Mouse (Mus musculus) limb, embryonic 13.5 days (tissue): ENCODE data around the gene Susd1. TPM values are rescaled to one million over a fixed set of nuclear protein-coding genes. Genes with fewer than 3 reads are reported as not detected.
A peak's percentile ranks its signal among the peaks of the same experiment; 100 is the strongest.
"Not testable (repeated sequence)": the region's sequence is repeated elsewhere in the genome, so short reads cannot be mapped to it uniquely, and the experiment has no call there.

Source experiments
- ATAC-seq: fragments of 200-750 bp; cut with Nextera tagmentation; 2 replicates; pipeline ENCODE4 v1.8.0; 2017; ENCODE audit warnings: low read depth, moderate number of reproducible peaks, moderate TSS enrichment; ENCODE audit not compliant: low FRiP score
- H3K27ac ChIP-seq: fragments of 300-500 bp; sonication (generic); 2 replicates; pipeline ENCODE4 v1.5.1; 2015; ENCODE audit warnings: inconsistent platforms, mild to moderate bottlenecking, moderate library complexity
- H3K27me3 ChIP-seq: fragments of 300-500 bp; sonication (generic); 2 replicates; pipeline ENCODE4 v1.6.1; 2015; ENCODE audit warnings: mild to moderate bottlenecking, inconsistent platforms
- H3K36me3 ChIP-seq: fragments of 300-500 bp; sonication (generic); 2 replicates; pipeline ENCODE4 v1.6.1; 2015; ENCODE audit warnings: inconsistent platforms, mild to moderate bottlenecking, moderate library complexity
- H3K4me1 ChIP-seq: fragments of 300-500 bp; sonication (generic); 2 replicates; pipeline ENCODE4 v1.6.1; 2015; ENCODE audit warnings: inconsistent platforms
- H3K4me2 ChIP-seq: fragments of 300-500 bp; sonication (generic); replicated peaks from 2 replicates; pipeline ENCODE4 v1.6.1; 2015; ENCODE audit warnings: inconsistent platforms, mild to moderate bottlenecking, moderate library complexity
- H3K4me3 ChIP-seq: fragments of 300-500 bp; sonication (generic); 2 replicates; pipeline ENCODE4 v1.5.1; 2015; ENCODE audit warnings: moderate library complexity, mild to moderate bottlenecking, inconsistent platforms
- H3K9ac ChIP-seq: fragments of 300-500 bp; sonication (generic); 2 replicates; pipeline ENCODE4 v1.6.1; 2015; ENCODE audit warnings: mild to moderate bottlenecking, inconsistent platforms
- H3K9me3 ChIP-seq: fragments of 300-500 bp; sonication (generic); 2 replicates; pipeline ENCODE4 v1.6.1; 2016; ENCODE audit warnings: inconsistent platforms
- WGBS: fragments of 180-500 bp; shearing (Covaris S2); methylation state at CpG from one replicate; pipeline ENCODE4 v1.1.7; 2015; 5-methylcytosine and 5-hydroxymethylcytosine counted together
- polyA plus RNA-seq: library from polyadenylated mRNA; unstranded; fragments of >200 nt; fragmentation: Nextera tagmentation; extraction: Ambion mirVana; gene quantifications from 2 replicates; pipeline ENCODE4 v1.2.1, GENCODE M21; 2015

Susd1 gene
- polyA plus RNA-seq, 1 experiment from 2014 or later = 1.8 TPM

GRCm38 (mm10) chr4:59310590-59310989 lies 127.8 kb downstream of the Susd1 start:
- no peak overlapping the region for H3K4me2 ChIP-seq
- 75% methylated on average over 9 of the region's 9 CpGs for WGBS
- H3K4me1 ChIP-seq = peaks cover 8% of the 10 kb centered on the region
- no peak for ATAC-seq
- H3K9ac ChIP-seq = no peak overlapping the region
- H3K27me3 ChIP-seq = no peaks in the 10 kb centered on the region
- no peaks in the 10 kb centered on the region for H3K9me3 ChIP-seq
- no peak overlapping the region for H3K4me3 ChIP-seq
- H3K27ac ChIP-seq = no peak overlapping the region
- no peaks in the 10 kb centered on the region for H3K36me3 ChIP-seq

GRCm38 (mm10) chr4:59307841-59308589 lies 130.4 kb downstream of the Susd1 start:
- Histone ChIP-seq H3K9me3 (no peaks in the 10 kb centered on the region), H3K4me3 (no peak overlapping the region), H3K36me3 (no peaks in the 10 kb centered on the region), H3K27ac (no peak overlapping the region), H3K4me2 (no peak overlapping the region), H3K4me1 (no peaks in the 10 kb centered on the region), H3K27me3 (no peaks in the 10 kb centered on the region), H3K9ac (no peak overlapping the region)
- WGBS = 75% methylated on average over 10 of the region's 10 CpGs
- no peak for ATAC-seq

GRCm38 (mm10) chr4:59302387-59302786 lies 136.0 kb downstream of the Susd1 start:
- WGBS = 89% methylated on average over 8 of the region's 8 CpGs
- H3K4me1 ChIP-seq = no peaks in the 10 kb centered on the region
- no peaks in the 10 kb centered on the region for H3K36me3 ChIP-seq
- H3K27me3 ChIP-seq = no peaks in the 10 kb centered on the region
- ATAC-seq = no peak
- H3K9me3 ChIP-seq = no peaks in the 10 kb centered on the region
- no peak overlapping the region for H3K4me3 ChIP-seq
- H3K27ac ChIP-seq = no peak overlapping the region
- no peak overlapping the region for H3K9ac ChIP-seq
- no peak overlapping the region for H3K4me2 ChIP-seq

DNA sequence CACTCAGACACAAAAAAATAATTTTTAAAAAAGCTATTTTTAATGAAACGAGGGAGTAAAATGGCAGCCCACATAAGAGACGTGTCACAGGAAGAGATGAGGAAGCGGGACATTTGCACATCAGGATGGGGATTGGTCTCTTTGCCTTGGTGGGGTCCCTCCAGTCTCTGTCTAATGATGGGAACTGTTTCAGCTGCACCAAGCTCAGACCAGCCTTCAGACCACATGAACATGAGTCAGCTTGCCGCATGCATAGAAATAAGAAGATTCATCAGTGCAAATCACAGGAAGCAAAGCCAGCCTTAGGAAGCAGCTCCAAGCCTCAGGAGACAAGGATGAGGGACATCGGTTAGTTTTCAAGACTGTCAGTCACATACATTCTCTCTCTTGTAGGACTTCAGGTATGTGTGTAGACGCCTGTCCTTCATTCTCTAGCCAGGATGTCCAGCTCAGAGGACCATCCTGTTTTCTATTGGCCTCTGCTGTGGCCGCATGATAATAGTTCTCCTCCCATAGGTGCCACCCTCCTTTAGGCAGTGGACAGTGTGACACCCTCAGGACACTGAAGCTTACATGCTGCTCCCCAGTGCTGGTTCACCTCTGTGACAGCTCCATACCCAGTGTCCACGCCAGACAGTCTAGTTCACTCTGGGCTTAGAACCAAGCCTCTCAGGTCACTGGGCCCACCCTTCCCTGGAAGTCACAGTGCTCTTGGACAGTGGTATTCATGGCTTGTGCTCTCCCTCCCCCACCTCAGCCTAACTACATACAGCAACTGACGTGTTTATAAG lies 137.2 kb downstream of the Susd1 start:
- Histone ChIP-seq H3K27ac (no peak overlapping the region), H3K36me3 (no peaks in the 10 kb centered on the region), H3K4me1 (no peaks in the 10 kb centered on the region), H3K4me3 (no peak overlapping the region), H3K9me3 (no peaks in the 10 kb centered on the region), H3K27me3 (no peaks in the 10 kb centered on the region), H3K4me2 (no peak overlapping the region), H3K9ac (no peak overlapping the region)
- ATAC-seq = no peak
- 85% methylated on average over 9 of the region's 9 CpGs for WGBS

- no peaks in the 10 kb centered on the region for H3K36me3 ChIP-seq
- no peak overlapping the region for H3K27ac ChIP-seq
- H3K4me3 ChIP-seq = no peak overlapping the region
- no peak for ATAC-seq
- no peak overlapping the region for H3K4me2 ChIP-seq
- WGBS = 67% methylated on average over 7 of the region's 7 CpGs
- H3K9ac ChIP-seq = no peak overlapping the region
- H3K4me1 ChIP-seq = no peaks in the 10 kb centered on the region
- H3K9me3 ChIP-seq = no peaks in the 10 kb centered on the region
- no peaks in the 10 kb centered on the region for H3K27me3 ChIP-seq
Measured at GRCm38 (mm10) chr4:59298719-59299496, 139.5 kb downstream of the Susd1 start.

- no peaks in the 10 kb centered on the region for H3K4me1 ChIP-seq
- no peak overlapping the region for H3K4me3 ChIP-seq
- 67% methylated on average over 6 of the region's 6 CpGs for WGBS
- no peak overlapping the region for H3K9ac ChIP-seq
- H3K27ac ChIP-seq = no peak overlapping the region
- no peak for ATAC-seq
- no peak overlapping the region for H3K4me2 ChIP-seq
- H3K9me3 ChIP-seq = no peaks in the 10 kb centered on the region
- H3K36me3 ChIP-seq = no peaks in the 10 kb centered on the region
- H3K27me3 ChIP-seq = no peaks in the 10 kb centered on the region
Measured at GRCm38 (mm10) chr4:59295127-59295526, 143.3 kb downstream of the Susd1 start.

GRCm38 (mm10) chr4:59294661-59295060 lies 143.8 kb downstream of the Susd1 start:
- Histone ChIP-seq H3K27ac (no peak overlapping the region), H3K27me3 (no peaks in the 10 kb centered on the region), H3K36me3 (no peaks in the 10 kb centered on the region), H3K4me2 (no peak overlapping the region), H3K9me3 (no peaks in the 10 kb centered on the region), H3K9ac (no peak overlapping the region), H3K4me1 (no peaks in the 10 kb centered on the region), H3K4me3 (no peak overlapping the region)
- ATAC-seq = no peak
- WGBS = 87% methylated on average over 3 of the region's 3 CpGs

DNA sequence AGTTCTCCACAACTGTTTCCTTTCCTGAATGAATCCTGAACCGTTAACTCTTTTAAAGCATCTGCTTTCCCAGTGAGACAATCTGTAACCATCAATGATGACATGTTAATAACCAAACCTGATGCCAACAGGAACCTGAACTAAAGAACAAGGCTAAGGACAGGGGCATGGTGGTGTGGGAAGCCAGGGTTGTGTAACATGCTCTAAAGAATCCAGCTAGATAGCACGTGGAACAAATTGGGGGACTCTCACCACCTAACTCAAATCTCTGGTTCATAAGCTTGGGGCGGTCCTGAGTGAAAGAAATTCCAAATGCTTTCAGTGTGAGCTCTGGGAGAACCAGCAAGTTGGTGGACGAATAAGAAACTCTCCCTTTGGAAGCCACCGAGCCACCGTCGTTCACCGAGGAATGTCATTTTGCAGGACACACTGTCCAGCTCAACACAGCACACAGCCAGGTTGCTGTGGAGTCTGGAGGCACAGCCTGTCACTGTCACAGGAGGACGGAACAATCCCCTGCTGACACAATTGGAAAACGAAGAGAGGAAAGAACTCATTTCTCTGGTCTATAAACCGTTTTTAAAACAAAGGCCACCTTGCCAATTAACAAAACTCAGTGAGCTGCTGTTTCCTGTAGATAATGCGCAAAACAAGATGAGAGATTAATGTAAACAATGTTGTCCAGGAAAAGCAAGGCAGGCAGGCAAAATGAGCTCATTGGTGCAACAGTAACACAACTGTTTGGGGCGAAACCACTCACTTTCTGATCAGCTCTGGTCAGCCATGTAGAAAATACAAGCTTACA lies 146.3 kb downstream of the Susd1 start:
- H3K27me3 ChIP-seq = no peaks in the 10 kb centered on the region
- no peak overlapping the region for H3K4me2 ChIP-seq
- no peaks in the 10 kb centered on the region for H3K36me3 ChIP-seq
- H3K27ac ChIP-seq = no peak overlapping the region
- no peaks in the 10 kb centered on the region for H3K9me3 ChIP-seq
- whole genome bisulfite sequencing = 75% methylated on average over 13 of the region's 13 CpGs
- ATAC-seq = no peak
- no peaks in the 10 kb centered on the region for H3K4me1 ChIP-seq
- no peak overlapping the region for H3K4me3 ChIP-seq
- no peak overlapping the region for H3K9ac ChIP-seq

- H3K27ac ChIP-seq = no peak overlapping the region
- H3K4me2 ChIP-seq = no peak overlapping the region
- H3K9me3 ChIP-seq = no peaks in the 10 kb centered on the region
- H3K9ac ChIP-seq = no peak overlapping the region
- H3K4me3 ChIP-seq = no peak overlapping the region
- no peaks in the 10 kb centered on the region for H3K27me3 ChIP-seq
- H3K36me3 ChIP-seq = no peaks in the 10 kb centered on the region
- H3K4me1 ChIP-seq = peaks cover 3% of the 10 kb centered on the region
- ATAC-seq = no peak
- WGBS = 73% methylated on average over 6 of the region's 6 CpGs
Measured at GRCm38 (mm10) chr4:59290972-59291576, 147.4 kb downstream of the Susd1 start.

DNA sequence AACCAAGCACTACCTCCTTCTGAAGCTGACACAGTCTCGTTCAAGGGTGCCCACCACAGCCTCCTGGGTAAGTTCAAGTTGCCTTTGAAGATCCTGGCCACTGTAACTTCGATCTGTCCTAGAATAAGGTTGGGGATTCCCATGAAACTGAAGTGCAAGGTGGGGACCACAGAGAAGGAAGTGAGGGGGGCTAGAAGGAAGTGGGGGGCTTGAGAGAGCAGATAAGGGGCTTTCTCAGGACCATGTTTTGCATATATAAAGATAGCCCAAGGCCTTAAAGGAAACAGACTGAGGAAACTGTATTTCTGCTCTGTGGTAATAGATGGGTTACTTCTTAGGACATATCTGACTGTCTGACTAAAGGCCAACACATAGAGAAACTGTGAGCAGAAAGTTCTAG lies 151.3 kb downstream of the Susd1 start:
- Histone ChIP-seq H3K9me3 (no peaks in the 10 kb centered on the region), H3K36me3 (no peaks in the 10 kb centered on the region), H3K4me3 (no peak overlapping the region), H3K27ac (no peak overlapping the region), H3K9ac (no peak overlapping the region), H3K27me3 (no peaks in the 10 kb centered on the region), H3K4me2 (no peak overlapping the region), H3K4me1 (peaks cover 9% of the 10 kb centered on the region)
- WGBS = 76% methylated on average over 2 of the region's 2 CpGs
- ATAC-seq = no peak

- not testable (repeated sequence) for H3K27me3 ChIP-seq, H3K4me3 ChIP-seq, H3K4me1 ChIP-seq, H3K36me3 ChIP-seq, H3K9me3 ChIP-seq, H3K27ac ChIP-seq, H3K4me2 ChIP-seq, H3K9ac ChIP-seq
- peak; percentile 32; the same call in 1 of the 2 replicates for ATAC-seq
- 45% methylated on average over 6 of the region's 6 CpGs for WGBS
Measured at GRCm38 (mm10) chr4:59286351-59286750, 152.1 kb downstream of the Susd1 start.
